Mouse (Mus musculus): ENCODE data around the gene Stt3b. TPM values are rescaled to one million over a fixed set of nuclear protein-coding genes. Genes with fewer than 3 reads are reported as not detected.

The Stt3b gene
- polyA plus RNA-seq, 1 experiment, result 44.6 TPM

DNA sequence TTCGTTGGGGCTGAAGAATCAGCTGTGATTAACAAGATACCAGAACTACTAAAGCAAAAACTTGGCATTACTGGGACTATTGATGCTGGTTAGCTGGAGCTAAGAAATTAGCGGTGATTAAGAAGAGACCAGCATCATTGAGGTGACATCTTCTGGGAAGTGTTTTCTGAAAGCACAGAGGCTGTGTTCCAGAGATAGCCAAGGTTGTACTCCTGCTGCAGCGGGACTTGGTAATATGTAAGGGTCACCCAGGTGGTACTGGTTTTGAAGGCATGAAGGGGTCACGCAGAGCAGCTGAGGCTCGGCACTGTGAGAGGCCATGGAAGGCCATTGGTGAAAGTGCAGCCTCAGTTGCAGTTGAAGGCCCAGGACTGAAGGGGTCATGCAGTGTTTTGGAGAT, 37.8 kb downstream of the Stt3b start:
- DNase-seq (ENCODE audit: extremely low spot score in 1 of 2, low spot score in 1 of 2), result peak in 1 of 2 experiments; percentile 16

DNA sequence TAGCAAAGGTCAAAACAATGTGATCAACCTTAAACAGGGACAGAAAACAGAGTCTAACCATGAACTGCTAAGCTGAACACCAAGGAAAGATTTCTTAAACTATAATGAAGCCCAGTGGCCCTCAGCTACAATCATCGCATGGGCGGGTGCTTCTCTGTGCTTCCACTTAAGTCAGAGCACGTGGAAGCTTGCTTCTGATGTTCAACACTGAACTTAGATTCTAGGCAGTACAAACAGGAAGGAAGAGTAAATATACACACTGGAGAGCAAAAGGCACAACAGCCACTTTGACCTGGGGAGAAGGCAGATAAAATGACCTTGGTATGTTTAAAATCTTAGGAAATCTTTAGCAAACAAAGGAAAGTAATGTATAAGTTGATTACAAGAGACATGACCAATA, 38.7 kb downstream of the Stt3b start:
- DNase-seq (ENCODE audit: extremely low spot score in 1 of 2, low spot score in 1 of 2), result no peak

DNA sequence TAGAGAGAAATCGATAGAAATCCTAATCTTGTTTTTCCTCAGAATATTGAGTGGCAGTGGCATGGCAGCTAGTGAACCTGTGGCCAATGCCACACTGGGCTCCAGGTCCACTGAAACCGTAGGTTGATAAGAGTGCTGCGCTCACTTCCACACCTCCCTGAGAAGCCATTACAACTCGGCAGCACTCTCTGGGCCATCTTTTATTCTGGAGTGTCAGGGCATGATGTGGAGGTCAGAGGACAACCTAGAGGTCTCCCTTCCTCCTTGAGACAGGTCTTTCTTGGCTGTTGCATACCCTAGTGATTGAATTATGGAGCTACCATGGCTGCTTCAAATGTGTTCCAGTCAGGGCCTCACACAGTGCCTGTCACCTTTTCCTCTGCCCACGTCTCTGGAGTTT, 48.3 kb downstream of the Stt3b start:
- DNase-seq (ENCODE audit: extremely low spot score in 1 of 2, low spot score in 1 of 2), result no peak

DNA sequence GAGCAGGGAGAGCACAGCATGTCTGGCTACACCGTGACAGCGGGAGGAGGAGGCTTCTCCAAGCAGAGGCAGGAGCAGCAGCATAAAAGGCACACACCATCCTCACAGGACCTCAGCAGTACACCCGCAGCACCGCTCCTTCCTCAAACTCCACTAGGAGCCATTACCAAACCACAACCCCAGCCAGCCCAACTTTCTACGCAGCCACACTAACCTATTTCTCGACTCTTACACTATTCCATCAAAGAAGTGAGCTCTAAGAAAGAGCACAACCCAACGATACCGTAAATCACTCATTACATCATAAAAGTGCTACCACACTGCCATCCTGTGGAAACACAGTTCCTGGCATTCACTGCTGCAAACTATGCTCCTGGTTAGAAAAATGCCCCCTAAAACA, 48.8 kb downstream of the Stt3b start:
- peak; percentile 11 to 72 for DNase-seq (ENCODE audit: extremely low spot score in 1 of 2, low spot score in 1 of 2)

DNA sequence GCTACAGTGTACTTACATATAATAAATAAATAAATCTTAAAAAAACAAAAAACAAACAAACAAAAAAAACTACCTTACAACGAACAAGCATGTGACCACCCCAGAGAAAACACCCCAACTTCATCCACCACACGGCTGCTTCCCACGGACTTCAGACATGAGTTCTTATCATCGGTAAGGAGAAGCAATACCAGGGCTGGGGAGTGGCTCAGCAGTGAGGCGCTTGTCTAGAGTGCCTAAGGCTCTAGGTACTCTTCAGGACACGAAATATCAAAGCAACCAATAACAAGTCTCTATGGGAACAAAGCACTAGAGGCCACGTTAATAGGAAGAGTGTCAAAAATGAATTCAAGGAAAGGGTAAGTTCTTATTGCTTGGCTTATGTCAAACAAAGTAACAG, 49.8 kb downstream of the Stt3b start:
- no peak for DNase-seq (ENCODE audit: extremely low spot score in 1 of 2, low spot score in 1 of 2)

DNA sequence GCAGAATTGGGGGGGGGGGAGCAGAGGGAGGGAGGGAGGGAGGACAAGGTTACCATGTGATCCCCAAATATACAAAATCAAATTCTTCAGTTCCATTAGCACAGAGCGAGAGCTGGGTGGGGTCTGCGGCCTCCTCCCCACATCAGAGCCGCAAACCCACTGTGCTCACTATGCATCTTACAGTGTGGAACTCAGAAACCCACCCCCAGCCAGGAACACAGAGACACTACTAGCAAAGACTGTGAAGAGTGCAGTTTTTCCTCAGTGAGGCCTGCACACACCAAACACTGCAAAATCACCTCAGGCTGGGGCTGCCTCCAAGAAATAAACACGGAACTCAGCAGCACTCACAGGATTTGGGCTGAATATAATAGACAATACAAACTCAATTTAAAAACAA, 50.4 kb downstream of the Stt3b start:
- DNase-seq (ENCODE audit: extremely low spot score in 1 of 2, low spot score in 1 of 2), result no peak

DNA sequence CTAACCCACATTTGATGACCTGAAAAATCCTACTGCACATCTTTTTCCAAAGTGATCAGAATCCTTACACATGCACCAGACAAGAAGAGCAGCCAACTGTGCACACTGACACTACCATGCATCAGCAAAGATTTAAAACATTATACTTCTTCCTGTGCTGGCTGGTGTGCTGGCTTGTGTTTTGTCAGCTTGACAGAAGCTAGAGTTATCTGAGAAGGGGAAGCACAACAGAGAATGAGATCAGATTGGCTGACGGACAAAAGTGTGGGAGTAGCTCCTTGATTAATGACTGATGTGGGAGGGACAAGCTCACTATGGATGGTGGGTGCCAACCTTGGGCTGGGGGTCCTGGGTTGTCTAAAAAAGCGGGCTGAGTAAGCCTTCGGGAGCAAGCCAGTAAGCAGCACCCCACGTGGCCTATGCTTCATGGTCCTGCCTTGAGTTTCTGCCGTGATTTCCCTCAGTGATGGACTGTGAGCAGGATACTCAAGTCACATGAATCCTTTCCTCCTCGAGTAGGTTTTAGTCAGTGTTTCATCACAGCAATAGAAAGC, 52.4 kb downstream of the Stt3b start:
- DNase-seq (ENCODE audit: extremely low spot score in 1 of 2, low spot score in 1 of 2), result peak in 1 of 2 experiments; percentile 22

DNA sequence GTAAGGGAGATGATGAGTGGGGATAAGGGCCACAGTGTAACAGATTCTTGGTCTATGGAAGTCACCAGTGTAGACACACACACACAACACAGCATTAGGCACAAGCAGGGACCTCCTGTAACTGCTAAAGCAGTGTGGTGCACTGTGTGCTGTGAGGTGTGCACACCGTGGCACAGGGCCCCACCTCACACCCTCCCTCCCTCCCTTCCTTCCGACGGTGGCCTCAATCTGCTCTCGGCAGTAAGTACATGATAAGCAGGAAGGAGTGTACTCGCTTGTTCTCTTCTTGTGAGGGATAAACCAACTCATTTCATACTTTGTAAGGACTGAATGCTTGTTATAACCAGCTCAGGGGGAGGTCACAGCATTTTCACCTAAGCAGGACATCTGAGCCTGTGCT, 61.1 kb downstream of the Stt3b start:
- DNase-seq (ENCODE audit: extremely low spot score in 1 of 2, low spot score in 1 of 2), result no peak

DNA sequence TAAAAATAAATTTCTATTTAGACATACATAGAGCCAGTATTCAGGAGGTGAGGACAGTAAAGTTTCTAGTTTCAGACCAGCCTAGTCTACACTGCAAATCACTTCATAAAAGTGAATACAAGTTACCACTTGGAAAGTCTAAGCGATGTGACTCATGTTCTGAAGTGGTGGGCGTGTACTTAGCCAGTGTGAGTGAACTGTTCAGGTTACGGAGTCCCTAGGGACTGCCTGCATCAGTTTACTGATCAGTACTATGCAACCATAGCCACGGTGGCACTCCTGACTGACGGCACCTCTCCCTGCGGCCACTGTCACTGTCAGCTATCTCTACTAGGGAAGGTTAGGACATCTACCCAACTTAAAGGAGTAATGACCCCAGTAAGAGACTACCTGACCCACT, 65.1 kb downstream of the Stt3b start:
- peak in 1 of 2 experiments; percentile 51 for DNase-seq (ENCODE audit: extremely low spot score in 1 of 2, low spot score in 1 of 2)

DNA sequence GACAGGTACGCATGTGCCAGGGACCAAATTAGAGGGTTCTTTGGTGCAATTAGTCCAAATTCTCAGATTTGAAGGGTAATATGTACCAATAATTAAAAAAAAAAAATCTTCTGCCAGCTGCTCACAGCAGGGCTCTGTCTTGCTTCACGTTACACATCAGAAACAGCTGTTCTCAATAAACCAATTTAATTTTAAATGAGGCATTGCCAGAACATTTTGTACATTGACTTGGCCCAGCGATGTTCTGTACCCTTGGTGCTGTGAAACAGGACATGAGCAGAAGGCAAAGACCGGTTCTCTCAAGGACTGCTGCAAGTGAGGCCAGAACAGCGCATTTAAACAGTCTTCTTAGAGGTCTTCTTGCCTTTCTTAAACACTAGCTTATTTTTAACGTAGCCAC, 66.6 kb downstream of the Stt3b start:
- DNase-seq (ENCODE audit: extremely low spot score in 1 of 2, low spot score in 1 of 2), result no peak

DNA sequence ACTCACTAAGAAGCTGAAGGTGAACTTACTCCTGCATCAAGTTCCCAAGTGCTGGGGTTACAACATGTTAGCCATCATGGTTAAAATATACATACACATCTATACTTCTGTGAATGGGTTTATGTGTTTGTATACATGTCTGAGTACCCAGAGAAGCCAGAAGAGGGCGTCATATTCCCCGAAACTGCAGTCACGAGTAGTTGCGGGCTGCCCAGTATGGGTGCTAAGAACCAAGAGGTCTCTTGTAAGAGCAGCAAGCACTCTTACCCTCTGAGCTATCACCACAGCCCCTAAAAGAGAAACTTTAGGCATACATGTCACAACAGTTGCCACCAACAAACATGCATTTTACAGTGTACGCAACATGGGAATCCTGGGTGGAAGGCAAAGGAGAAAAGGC, 70.4 kb downstream of the Stt3b start:
- no peak for DNase-seq (ENCODE audit: extremely low spot score in 1 of 2, low spot score in 1 of 2)

DNA sequence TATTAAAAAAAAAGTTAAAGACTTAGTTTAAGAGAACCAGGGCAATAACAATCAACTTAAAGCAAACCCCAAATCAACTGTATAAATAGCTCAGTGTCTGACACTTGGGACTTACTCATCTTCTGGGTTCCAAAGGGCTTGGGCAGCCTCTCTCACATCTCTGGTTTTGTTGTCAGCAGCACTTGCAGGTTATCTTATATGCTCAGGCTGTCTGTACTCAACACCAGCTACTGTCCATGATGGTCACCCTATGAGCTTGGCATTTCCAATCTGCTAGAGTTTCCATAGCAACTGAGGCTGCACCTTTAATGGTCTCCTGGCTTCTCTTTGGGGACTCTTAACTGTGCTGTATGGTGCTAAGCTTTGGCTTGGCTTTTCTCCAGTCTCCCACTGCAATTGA, 72.3 kb downstream of the Stt3b start:
- DNase-seq (ENCODE audit: extremely low spot score in 1 of 2, low spot score in 1 of 2), result no peak

DNA sequence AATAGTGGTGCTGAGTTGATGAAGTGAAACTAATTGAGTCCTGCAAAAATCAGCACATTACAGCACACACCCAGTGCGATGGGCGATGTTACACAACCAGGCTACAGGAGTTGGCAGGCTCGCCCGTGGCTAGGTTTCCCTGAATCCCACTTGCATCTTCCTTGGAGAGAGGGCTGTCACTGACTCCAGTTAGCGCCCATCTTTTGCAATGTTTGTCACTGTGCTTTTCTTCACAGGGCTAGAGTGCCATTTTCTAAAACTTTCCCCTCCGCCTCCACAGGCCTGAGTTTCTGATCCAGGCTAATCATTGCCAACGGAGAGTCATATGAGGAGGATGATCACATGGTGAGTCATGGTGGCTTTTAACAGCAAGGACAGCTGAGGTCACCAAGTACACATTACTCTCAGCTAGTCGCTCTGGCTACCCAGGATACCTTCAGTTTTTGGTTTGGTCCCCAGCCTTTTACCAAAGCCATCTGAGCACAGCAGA, 73.8 kb downstream of the Stt3b start:
- no peak for DNase-seq (ENCODE audit: extremely low spot score in 1 of 2, low spot score in 1 of 2)

DNA sequence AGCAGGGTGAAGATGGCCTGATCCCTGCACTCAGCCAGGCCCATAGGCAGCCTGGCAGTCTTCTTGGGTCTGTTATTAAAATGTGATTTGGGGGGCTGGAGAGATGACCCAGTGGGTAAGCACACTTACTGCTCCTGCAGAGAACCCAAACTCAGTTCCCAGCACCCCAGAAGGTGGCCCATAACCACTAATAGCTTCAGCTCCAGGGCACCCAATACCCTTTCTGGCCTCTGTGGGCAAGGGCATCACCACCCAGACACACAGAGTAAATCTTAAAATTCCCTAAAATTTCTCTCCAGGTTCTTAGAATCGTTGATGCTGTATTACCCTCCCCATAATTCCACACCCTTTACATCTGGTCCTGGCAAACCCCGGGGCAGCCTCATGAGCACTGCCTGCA, 75.7 kb downstream of the Stt3b start:
- DNase-seq (ENCODE audit: extremely low spot score in 1 of 2, low spot score in 1 of 2), result no peak

DNA sequence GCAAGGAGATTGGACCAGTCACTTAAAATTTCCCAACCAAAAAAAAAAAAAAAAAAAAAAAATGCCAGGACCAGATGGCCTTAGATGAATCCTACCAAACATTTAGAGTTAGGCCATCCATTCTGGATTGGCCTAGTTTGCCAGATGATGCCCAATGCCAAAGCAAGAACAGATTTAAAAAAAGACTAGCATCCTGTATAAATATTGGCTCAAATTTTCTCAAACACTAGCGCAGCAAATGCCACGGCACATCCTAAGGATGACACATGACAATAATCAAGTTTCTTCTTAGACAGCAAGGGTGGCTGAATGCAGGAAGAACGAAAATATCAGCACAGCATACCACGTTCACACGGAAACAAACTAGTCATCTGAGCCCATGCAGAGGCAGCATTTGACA, 76.5 kb downstream of the Stt3b start:
- DNase-seq (ENCODE audit: extremely low spot score in 1 of 2, low spot score in 1 of 2), result peak in 1 of 2 experiments; percentile 47

DNA sequence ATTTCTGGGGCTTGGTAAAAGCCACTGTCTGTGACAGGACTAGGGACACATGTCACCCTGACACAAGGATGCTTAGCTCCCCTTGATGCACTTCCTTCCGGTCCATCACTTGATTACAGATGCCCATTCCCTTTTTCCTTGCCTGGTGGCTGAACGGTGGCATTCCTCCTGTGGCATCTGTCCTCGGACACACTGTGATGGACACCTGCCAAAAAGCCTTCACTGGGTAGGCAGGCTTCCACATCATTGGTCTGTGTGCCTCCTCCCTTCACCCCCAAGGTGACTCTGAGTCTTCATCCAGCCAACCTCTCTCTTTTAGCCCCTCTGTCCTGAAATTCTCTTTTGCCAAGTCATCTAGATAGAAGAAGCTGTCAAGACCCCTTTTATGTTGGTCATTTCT, 78.7 kb downstream of the Stt3b start:
- no peak for DNase-seq (ENCODE audit: extremely low spot score in 1 of 2, low spot score in 1 of 2)

DNA sequence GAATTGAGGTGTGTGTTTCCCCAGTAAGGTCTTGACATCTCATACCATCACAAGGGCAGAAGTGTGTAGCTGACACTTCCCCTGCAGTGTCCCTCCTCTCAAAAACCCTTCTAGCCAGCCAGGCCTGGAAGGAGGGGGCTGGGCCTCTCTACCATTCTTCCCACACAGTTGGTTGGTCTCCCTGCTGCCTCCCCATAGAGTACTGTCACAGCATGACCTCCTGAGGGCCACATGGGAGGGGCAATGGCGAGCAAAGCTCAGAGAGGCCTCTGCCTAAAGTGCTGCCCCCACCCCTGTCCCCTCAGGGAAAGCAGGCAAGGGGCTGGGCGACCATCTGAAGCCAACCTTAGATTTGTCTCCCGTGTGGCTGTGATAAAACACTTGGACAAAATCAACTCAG, 80.1 kb downstream of the Stt3b start:
- DNase-seq (ENCODE audit: extremely low spot score in 1 of 2, low spot score in 1 of 2), result no peak

DNA sequence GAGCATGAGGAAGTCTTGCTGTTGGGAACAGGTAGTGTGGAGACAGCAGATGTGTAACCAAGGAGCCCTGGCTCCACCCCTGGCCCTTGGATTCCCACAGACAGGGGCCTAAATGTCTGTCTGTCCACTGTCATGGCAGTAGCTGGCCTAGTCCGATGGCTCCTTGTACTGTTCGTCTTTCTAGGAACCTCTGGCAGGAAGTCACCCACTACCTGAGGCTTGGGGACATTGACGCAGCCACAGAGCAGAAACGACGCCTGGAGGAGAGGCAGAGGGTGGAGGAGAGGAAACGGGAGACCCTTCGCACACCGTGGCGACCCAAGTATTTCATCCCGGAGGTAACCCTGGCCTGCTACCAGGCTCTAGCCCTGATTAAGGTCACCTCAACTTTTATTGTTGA, 80.5 kb downstream of the Stt3b start:
- no peak for DNase-seq (ENCODE audit: extremely low spot score in 1 of 2, low spot score in 1 of 2)

DNA sequence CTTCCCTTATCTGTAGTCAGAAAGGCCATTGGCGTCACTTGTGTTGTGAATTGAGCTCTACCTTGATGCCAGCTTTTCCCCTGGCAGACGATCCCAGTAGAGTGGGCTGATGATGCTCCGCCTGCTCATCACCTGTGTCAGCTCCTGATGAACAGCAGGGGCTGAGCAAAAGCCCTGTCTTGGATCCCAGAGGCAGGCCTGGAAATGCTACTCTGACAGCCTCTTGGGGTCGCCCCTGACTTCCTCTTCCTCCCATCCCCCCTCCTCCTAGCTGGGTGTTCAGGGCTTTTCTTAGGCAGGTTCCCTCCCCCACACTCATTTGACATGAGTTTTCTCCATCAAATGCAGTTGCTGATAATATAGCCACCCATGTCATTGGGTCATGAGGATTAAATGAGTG, 81.1 kb downstream of the Stt3b start:
- DNase-seq (ENCODE audit: extremely low spot score in 1 of 2, low spot score in 1 of 2), result no peak

DNA sequence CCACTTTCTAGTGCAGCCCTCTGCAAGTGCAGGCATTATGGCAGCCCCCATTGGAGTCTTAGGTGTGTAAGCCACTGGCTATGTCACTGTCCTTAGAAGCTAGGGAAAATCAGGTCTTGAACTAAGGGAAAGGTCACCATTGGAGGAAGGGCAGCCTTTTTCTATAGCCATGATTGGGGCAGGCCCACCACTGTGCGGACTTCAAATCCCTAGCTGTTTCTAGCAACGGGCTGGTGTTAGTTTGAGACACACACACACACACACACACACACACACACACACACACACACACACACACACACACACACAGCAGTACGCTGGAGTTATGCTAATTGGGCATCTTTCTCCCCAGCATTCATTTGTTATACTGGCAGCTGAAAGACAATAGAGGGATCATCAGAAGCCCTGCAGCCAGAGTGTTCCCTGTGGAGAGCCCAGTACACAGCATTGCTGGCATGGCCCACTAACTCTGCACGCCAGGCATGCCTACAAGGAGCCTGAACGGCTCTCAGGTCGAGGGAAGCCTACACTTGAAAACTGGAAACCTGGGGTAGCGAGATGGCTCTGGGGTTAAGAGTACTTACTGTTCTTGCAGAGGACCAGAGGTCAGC, 85.4 kb downstream of the Stt3b start:
- DNase-seq (ENCODE audit: extremely low spot score in 1 of 2, low spot score in 1 of 2), result no peak

DNA sequence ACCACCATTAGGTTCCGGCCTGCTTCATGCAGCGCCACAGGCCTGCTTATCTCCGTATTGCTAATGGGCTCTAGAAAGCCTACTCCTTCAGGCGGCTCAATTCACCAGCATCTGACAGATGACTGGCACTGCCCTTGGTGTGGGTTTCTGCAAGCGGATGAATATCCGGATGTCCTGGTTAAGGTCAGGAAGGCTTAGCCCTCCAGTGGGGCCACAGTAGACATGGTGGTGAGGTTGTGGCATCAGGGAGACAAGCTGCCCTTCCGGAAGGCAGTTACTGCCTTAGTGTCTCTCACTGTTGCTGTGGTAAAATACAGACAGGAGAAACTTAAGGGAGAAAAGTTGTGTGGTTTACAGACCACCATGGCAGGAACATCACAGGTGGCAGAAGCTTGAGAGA, 89.0 kb downstream of the Stt3b start:
- DNase-seq (ENCODE audit: extremely low spot score in 1 of 2, low spot score in 1 of 2), result no peak

DNA sequence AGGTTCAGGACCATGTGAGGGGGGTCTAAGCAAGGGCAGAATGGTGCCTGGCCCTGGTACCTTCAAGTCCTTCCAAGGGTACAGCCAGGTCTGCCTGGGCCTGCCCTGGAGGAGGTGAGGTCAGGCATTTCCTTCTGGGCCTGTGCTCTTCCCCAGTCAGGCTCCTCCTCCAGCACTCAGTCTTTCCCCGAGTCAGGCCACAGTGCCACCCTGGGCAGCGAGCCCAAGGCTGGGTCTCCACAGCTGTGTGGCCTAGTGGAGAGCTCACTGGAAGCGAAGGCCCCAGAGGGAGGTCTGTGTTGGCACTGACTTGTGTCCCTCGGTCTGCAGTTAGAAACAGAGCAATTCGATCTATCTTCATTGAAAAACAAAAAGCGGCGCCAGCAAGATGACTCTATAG, 89.8 kb downstream of the Stt3b start:
- no peak for DNase-seq (ENCODE audit: extremely low spot score in 1 of 2, low spot score in 1 of 2)

DNA sequence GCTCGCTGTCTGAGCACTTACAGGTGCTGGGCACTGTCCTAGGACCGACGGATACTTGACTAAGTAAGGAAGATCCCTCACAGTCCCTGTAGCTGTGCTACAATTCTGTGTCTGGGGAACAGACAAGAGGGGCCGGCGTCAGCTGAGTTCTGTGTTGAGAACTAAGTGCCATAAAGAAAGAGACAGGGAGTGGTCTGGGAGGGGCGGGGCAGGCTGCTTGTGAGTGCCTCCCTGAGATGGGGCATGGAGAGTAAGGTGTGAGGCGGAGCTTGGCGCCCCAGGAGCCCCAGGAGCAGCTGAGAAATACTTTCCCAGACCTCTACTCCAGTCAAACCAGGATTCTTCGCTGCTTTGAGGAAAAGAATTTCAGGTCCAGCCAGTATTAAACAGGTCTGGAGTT, 92.2 kb downstream of the Stt3b start:
- DNase-seq (ENCODE audit: extremely low spot score in 1 of 2, low spot score in 1 of 2), result no peak

Measured in frontal cortex, adult 2 months (tissue).